Mouse (Mus musculus) cerebellum, postnatal 25 days (tissue): ENCODE data around the gene Stam.
"Not testable (repeated sequence)": the region's sequence is repeated elsewhere in the genome, so short reads cannot be mapped to it uniquely, and the experiment has no call there.

ENCODE experiments used
- DNase-seq, 2 experiments: peaks; one replicate each; pipeline ENCODE4 v3.0.0; 2021; ENCODE audit warnings: mixed read lengths in 2 of 2

Gene Stam

GRCm38 (mm10) chr2:14198325-14198903 lies 124.5 kb downstream of the Stam start:
- DNase-seq = not testable (repeated sequence)
